Mouse (Mus musculus) CD4-positive naive resting alpha-beta T cell, adult 57 days (primary cell): ENCODE data around the gene Zfp534. TPM values are rescaled to one million over a fixed set of nuclear protein-coding genes. Genes with fewer than 3 reads are reported as not detected.

Experiments
- total RNA-seq: library from RNA; stranded (reverse); gene quantifications from one replicate; pipeline ENCODE4 v1.2.4, GENCODE M21; 2023

The Zfp534 gene
- total RNA-seq: 0.50 TPM

GRCm38 (mm10) chr4:147702453-147702852 is at the start of gene Zfp534:
Zfp534 (minus strand) TSS chr4:147702553.

DNA sequence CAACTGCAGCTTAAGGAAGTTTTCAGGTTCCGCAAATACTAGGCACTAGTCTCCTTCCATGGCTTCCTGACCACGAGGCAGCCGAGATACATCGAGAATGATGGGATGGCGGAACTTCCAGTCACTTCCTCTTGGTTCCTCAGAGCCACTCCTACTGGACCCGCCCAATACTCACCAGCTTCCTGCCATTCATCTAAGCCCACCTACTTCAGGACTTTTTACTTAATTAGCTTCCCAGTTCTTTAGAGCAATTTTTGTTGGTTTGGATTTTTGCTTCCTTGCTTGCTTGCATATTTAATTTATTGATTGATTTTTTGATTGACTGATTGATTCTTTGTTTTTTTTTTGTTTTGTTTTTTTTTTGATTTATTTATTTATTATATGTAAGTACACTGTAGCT is 59.9 kb downstream of the Zfp534 start, which contains the start of gene Zfp979:
TSS of gene Zfp979 (minus strand) at position 101 of the 400 bp plus-strand sequence.

Other genes starting within 250 kb of the Zfp534 start
- gene Zfp982, start 210.1 kb downstream of the Zfp534 start, total RNA-seq: not detected
- not detected for gene Gm16503, start 162.3 kb downstream of the Zfp534 start, total RNA-seq
- gene Zfp985, start 149.3 kb downstream of the Zfp534 start, total RNA-seq: not detected
- gene Zfp979, start 60.0 kb downstream of the Zfp534 start, total RNA-seq: not detected
- gene Zfp984, start 107.2 kb upstream of the Zfp534 start, total RNA-seq: 9.0 TPM
- gene Zfp933, start 145.8 kb upstream of the Zfp534 start, total RNA-seq: 5.2 TPM
- 45.5 TPM for gene Miip, start 166.3 kb upstream of the Zfp534 start, total RNA-seq
- 16.8 TPM for gene Fv1, start 166.4 kb upstream of the Zfp534 start, total RNA-seq
- 37.0 TPM for gene Mfn2, start 202.2 kb upstream of the Zfp534 start, total RNA-seq
- gene Plod1, start 234.2 kb upstream of the Zfp534 start, total RNA-seq: 9.5 TPM
- gene 2510039O18Rik, start 238.3 kb upstream of the Zfp534 start, total RNA-seq: 63.6 TPM